Mouse (Mus musculus) limb, embryonic 15.5 days (tissue): ENCODE data around the gene Stat1. TPM values are rescaled to one million over a fixed set of nuclear protein-coding genes. Genes with fewer than 3 reads are reported as not detected.

Source experiments
- ATAC-seq: fragments of 200-750 bp; cut with Nextera tagmentation; 2 replicates; pipeline ENCODE4 v1.8.0; 2017; ENCODE audit warnings: low read depth, moderate TSS enrichment; ENCODE audit not compliant: insufficient number of reproducible peaks, low FRiP score, low TSS enrichment
- H3K27ac ChIP-seq: fragments of 300-500 bp; sonication (generic); 2 replicates; pipeline ENCODE4 v1.5.1; 2015; ENCODE audit warnings: moderate library complexity, mild to moderate bottlenecking, inconsistent platforms
- H3K27me3 ChIP-seq: fragments of 300-500 bp; sonication (generic); 2 replicates; pipeline ENCODE4 v1.6.1; 2015; ENCODE audit warnings: inconsistent platforms
- H3K36me3 ChIP-seq: fragments of 300-500 bp; sonication (generic); 2 replicates; pipeline ENCODE4 v1.6.1; 2015; ENCODE audit warnings: inconsistent platforms
- H3K4me1 ChIP-seq: fragments of 300-500 bp; sonication (generic); 2 replicates; pipeline ENCODE4 v1.6.1; 2015; ENCODE audit warnings: inconsistent platforms
- H3K4me2 ChIP-seq: fragments of 300-500 bp; sonication (generic); 2 replicates; pipeline ENCODE4 v1.6.1; 2015; ENCODE audit warnings: mild to moderate bottlenecking, inconsistent platforms
- H3K4me3 ChIP-seq: fragments of 300-500 bp; sonication (generic); 2 replicates; pipeline ENCODE4 v1.5.1; 2015; ENCODE audit warnings: mild to moderate bottlenecking, inconsistent platforms
- H3K9ac ChIP-seq: fragments of 300-500 bp; sonication (generic); 2 replicates; pipeline ENCODE4 v1.6.1; 2015; ENCODE audit warnings: inconsistent platforms
- H3K9me3 ChIP-seq: fragments of 300-500 bp; sonication (generic); 2 replicates; pipeline ENCODE4 v1.6.1; 2016; ENCODE audit warnings: inconsistent platforms
- whole genome bisulfite sequencing: fragments of 180-500 bp; shearing (Covaris S2); methylation state at CpG from one replicate; pipeline ENCODE4 v1.1.7; 2015; 5-methylcytosine and 5-hydroxymethylcytosine counted together
- polyA plus RNA-seq: library from polyadenylated mRNA; unstranded; fragments of >200 nt; fragmentation: Nextera tagmentation; extraction: Ambion mirVana; gene quantifications from 2 replicates; pipeline ENCODE4 v1.2.1, GENCODE M21; 2015

Gene Stat1
- polyA plus RNA-seq, 1 experiment from 2014 or later: 22.5 TPM

DNA sequence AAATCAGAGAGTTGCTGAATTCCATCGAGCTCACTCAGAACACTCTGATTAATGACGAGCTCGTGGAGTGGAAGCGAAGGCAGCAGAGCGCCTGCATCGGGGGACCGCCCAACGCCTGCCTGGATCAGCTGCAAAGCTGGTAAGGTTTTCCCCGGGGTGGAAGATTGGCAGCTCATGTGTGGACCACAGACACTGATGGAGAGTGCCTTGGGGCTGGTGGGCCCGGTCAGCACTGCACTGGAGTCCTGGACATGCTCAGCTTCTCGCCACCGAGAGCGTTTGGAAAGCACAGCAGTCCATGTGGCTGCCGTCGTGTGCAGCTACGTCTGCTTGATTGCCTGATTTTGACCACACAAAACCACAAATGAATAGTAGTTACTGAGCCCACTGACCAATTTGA is 18.1 kb downstream of the Stat1 start:
- Histone ChIP-seq H3K36me3 (peaks cover 33% of the 10 kb centered on the region), H3K4me1 (no peaks in the 10 kb centered on the region), H3K9ac (no peak overlapping the region), H3K27ac (no peak overlapping the region), H3K4me3 (no peak overlapping the region), H3K4me2 (no peak overlapping the region), H3K9me3 (no peaks in the 10 kb centered on the region), H3K27me3 (no peaks in the 10 kb centered on the region)
- no peak for ATAC-seq
- WGBS: 76% methylated on average over 16 of the region's 16 CpGs

DNA sequence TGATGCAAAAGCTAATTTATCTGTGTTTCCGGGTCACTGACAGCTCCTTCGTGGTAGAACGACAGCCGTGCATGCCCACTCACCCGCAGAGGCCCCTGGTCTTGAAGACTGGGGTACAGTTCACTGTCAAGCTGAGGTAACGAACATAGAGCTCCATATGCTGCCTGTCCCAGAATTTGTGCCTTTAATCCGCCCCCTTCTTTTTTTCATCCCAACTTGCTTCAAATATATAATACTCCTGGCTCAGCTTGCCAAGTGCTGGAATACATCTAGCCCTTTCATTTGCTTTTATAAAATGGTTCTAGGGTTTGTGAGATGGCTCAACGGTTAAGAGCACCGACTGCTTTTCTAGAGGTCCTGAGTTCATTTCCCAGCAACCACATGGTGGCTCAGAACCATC is 21.3 kb downstream of the Stat1 start:
- 86% methylated on average over 9 of the region's 9 CpGs for WGBS
- H3K36me3 ChIP-seq: peaks cover 39% of the 10 kb centered on the region
- no peak overlapping the region for H3K9ac ChIP-seq
- H3K4me3 ChIP-seq: no peak overlapping the region
- no peaks in the 10 kb centered on the region for H3K4me1 ChIP-seq
- no peaks in the 10 kb centered on the region for H3K27me3 ChIP-seq
- no peaks in the 10 kb centered on the region for H3K9me3 ChIP-seq
- no peak for ATAC-seq
- no peak overlapping the region for H3K27ac ChIP-seq
- no peak overlapping the region for H3K4me2 ChIP-seq

DNA sequence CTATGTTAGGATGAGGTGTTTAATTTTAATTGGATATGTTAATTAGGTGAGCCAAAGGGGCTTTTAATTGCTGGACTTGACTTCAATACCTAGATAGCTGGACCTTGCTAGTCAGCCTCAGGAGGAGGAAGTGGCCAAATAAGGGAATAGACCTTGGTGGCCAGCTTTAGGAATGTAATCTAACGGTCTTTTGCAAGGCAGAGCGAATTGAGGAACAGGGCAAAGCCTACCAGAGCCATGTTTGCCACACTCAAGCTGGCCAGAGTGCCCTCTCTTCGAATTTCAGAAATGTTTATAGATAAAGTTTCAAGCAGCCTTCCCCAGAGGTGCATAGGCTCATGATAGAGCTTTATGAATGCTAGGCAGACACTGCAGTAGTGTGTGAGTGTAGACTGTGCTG is 22.2 kb downstream of the Stat1 start:
- Histone ChIP-seq H3K4me2 (no peak overlapping the region), H3K36me3 (peaks cover 39% of the 10 kb centered on the region), H3K9ac (no peak overlapping the region), H3K27ac (no peak overlapping the region), H3K4me3 (no peak overlapping the region), H3K4me1 (no peaks in the 10 kb centered on the region), H3K27me3 (no peaks in the 10 kb centered on the region), H3K9me3 (no peaks in the 10 kb centered on the region)
- WGBS: 59% methylated on average over 3 of the region's 3 CpGs
- ATAC-seq: no peak

DNA sequence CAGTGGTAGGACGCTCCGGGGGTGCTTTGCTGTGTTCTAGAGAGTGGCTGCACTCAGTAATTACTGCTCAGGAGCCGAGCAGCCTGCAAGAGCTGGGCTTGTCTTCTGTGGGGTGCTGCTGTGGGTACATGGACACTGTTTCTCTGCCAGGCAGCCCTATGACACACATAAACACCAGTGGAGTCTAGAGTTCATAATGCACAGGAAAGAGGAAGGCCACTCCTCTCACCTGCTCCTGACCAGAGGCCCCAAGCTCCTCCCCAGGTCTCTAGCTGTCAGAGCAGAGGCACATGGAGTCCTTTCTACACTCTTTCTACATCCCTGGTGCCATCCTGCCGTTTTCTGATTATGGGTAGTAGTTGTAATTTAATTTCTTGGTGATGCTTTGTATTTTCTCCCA is 22.9 kb downstream of the Stat1 start:
- no peaks in the 10 kb centered on the region for H3K27me3 ChIP-seq
- H3K36me3 ChIP-seq: peaks cover 39% of the 10 kb centered on the region
- H3K9ac ChIP-seq: no peak overlapping the region
- ATAC-seq: no peak
- 73% methylated on average over 4 of the region's 4 CpGs for WGBS
- H3K4me1 ChIP-seq: no peaks in the 10 kb centered on the region
- no peaks in the 10 kb centered on the region for H3K9me3 ChIP-seq
- H3K4me3 ChIP-seq: no peak overlapping the region
- no peak overlapping the region for H3K4me2 ChIP-seq
- H3K27ac ChIP-seq: no peak overlapping the region

DNA sequence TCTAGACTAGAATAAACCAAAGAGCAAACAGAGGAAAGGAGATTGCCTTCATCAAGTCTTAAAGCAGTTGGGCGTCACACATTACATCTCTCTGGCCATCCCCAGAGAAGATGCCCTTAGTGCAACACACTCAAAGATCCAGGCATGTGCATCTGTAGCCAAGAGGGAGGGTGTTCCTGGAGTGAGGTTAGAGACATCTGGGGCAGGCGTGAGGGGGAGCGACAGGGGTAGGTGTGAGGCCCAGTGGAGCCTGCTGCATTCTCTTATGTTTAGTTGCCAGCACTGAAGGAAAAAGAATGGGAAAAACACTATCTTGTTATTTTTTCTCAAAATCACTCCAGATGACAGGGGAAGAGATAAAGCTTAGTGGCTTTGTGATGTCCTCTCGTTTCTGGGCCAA is 24.0 kb downstream of the Stat1 start:
- 71% methylated on average over 4 of the region's 4 CpGs for WGBS
- Histone ChIP-seq H3K4me2 (no peak overlapping the region), H3K9me3 (no peaks in the 10 kb centered on the region), H3K27ac (no peak overlapping the region), H3K36me3 (peaks cover 30% of the 10 kb centered on the region), H3K4me1 (no peaks in the 10 kb centered on the region), H3K27me3 (no peaks in the 10 kb centered on the region), H3K4me3 (no peak overlapping the region), H3K9ac (no peak overlapping the region)
- ATAC-seq: no peak

DNA sequence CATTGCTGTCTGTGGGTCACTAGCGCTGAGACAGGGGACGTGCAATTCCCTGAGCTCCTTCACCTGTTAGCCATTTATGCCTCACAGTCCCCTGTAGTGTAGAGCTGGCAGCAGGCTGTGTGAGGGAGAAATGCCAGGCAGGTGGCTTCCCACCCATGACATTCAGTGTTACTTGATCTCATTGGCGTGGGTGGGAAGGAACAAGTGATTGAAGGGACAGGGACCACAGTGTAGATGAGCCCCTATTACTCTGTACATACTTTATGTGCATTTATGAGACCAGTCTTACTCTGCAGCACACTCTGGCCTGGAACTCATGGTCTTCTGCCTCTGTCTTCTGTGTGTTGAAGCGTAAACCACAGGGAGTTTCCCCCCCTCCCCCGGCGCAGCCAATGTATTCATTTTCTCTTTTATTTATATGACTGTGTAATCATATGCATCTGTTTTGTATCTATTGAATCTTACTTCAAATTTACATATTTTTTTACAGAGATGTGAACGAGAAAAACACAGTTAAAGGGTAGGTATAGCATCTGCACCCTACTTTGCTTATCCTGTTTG is 24.4 kb downstream of the Stat1 start:
- 80% methylated on average over 7 of the region's 7 CpGs for WGBS
- Histone ChIP-seq H3K9me3 (no peaks in the 10 kb centered on the region), H3K4me3 (no peak overlapping the region), H3K4me2 (no peak overlapping the region), H3K27ac (no peak overlapping the region), H3K27me3 (no peaks in the 10 kb centered on the region), H3K4me1 (no peaks in the 10 kb centered on the region), H3K9ac (no peak overlapping the region), H3K36me3 (peaks cover 29% of the 10 kb centered on the region)
- no peak for ATAC-seq

DNA sequence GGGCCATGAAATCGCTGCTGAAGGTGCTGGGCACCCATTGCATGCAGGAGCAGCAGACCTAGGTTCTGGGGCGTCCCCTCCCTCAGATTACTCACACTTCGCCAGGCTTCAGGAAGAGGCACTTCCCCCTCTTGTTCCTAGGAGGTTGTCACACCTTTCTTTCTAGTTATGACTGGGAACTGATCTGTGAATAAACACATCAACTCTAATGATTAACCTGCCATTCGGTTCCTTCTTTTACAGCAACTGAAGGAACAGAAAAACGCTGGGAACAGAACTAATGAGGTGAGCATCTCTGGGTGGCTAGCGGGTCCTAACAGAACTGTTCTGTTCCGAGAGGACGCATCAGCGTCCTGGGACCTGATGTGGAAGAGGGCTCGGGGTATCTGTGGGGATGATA is 25.7 kb downstream of the Stat1 start:
- WGBS: 83% methylated on average over 10 of the region's 10 CpGs
- no peaks in the 10 kb centered on the region for H3K9me3 ChIP-seq

DNA sequence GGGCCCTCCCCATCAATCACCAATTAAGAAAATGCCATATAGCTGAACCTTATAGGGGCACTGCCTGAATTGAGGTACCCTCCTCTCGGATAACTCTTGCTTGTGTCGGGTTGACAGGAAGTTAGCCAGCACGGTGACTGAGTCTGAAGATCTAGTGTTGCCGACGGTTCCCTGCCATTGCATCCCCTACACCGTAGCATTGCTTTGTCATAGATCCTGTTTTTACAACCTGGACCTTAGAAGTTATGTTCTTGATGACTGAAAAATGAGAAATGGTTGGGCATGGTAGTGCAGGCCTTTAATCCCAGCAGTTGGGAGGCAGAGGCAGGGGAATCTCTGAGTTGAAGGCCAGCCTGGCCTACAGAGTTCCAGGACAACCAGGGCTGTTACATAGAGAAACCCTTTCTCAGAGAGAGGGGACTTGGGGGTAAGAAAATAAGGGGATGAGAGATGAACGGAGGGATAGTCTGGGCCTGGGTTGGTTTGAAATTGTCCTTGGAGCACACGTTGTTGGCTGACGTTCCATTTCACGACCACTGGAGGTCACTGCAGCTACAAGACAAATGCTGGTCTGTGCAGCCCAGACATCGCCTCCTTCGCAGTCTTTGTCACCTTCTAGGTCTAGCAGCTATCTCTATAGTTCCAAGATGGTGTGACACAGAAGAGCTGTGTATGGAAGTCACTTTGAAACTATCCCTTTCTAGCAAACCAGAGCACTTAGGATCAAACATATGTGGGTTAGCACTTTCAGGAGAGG is 27.2 kb downstream of the Stat1 start:
- Histone ChIP-seq H3K4me1 (peaks cover 12% of the 10 kb centered on the region), H3K36me3 (peaks cover 20% of the 10 kb centered on the region), H3K9ac (no peak overlapping the region), H3K27me3 (no peaks in the 10 kb centered on the region), H3K27ac (no peak overlapping the region), H3K4me2 (no peak overlapping the region), H3K9me3 (no peaks in the 10 kb centered on the region), H3K4me3 (no peak overlapping the region)
- 0 out of 2 replicates have a peak, but pooled peaks have one; percentile 32 for ATAC-seq
- 50% methylated on average over 12 of the region's 12 CpGs for WGBS

More for the DNA sequence above, 25.7 kb downstream of the Stat1 start:
- ATAC-seq: no peak
- Histone ChIP-seq H3K27ac (no peak overlapping the region), H3K36me3 (peaks cover 17% of the 10 kb centered on the region), H3K9ac (no peak overlapping the region), H3K27me3 (no peaks in the 10 kb centered on the region), H3K4me1 (peaks cover 3% of the 10 kb centered on the region), H3K4me2 (no peak overlapping the region), H3K4me3 (no peak overlapping the region)

DNA sequence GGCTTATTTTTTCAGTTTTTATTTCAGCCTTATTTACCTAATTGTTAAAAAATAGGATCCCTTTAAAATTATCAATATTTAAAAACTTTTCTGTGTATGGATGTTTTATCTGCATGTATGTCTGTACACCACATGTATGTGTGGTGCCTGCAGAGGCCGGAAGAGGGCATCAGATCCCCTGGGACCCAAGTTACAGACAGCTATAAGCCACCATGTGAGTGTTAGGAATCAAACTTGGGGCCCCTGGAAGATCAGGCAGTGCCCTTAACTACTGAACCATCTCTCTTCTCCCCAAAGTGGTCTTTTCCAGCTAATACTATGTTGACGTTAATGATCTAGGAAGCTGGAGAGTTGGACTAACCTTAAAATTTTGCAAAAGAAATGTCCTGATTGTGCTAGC is 28.2 kb downstream of the Stat1 start:
- H3K9ac ChIP-seq: no peak overlapping the region
- peaks cover 12% of the 10 kb centered on the region for H3K4me1 ChIP-seq
- 80% methylated on average over 2 of the region's 2 CpGs for WGBS
- no peaks in the 10 kb centered on the region for H3K27me3 ChIP-seq
- ATAC-seq: no peak
- no peaks in the 10 kb centered on the region for H3K9me3 ChIP-seq
- no peak overlapping the region for H3K4me3 ChIP-seq
- H3K36me3 ChIP-seq: peaks cover 21% of the 10 kb centered on the region
- H3K27ac ChIP-seq: no peak overlapping the region
- H3K4me2 ChIP-seq: no peak overlapping the region

DNA sequence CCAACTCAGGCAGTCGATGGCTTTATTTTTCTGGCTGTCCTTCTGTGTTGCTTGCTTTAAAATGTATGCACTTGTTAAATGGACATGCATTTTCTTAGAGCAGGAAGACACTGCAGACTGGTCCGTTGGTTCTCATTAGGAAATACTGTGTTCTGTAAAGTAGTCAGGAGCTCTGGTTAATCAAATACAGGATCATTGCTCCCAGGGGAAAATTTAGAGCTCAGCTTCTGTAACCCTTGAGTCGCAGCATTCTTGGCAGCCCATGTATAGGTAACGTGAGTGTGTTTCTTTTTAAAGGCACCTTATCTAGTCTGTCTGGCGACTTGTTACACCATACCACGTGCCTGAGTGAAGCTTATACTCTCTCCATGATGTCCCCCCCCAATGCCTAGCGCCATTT is 28.9 kb downstream of the Stat1 start:
- Histone ChIP-seq H3K4me2 (no peak overlapping the region), H3K4me1 (peaks cover 12% of the 10 kb centered on the region)

DNA sequence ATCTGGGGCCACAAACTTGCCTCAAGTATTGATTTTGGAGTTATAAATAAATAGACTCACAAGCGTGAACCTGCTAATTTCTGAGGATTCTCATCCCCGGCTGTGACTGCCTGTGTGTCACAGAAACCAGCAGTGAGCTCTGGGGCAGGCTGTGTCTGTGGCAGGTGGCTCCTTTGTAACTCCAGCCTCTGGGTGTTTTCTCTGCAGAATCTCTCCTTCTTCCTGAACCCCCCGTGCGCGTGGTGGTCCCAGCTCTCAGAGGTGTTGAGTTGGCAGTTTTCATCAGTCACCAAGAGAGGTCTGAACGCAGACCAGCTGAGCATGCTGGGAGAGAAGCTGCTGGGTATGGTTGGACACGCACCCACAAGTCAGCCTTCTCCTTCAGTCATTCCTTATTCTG is 29.5 kb downstream of the Stat1 start:
- no peak for ATAC-seq
- Histone ChIP-seq H3K9ac (no peak overlapping the region), H3K36me3 (peaks cover 21% of the 10 kb centered on the region), H3K27ac (no peak overlapping the region), H3K27me3 (no peaks in the 10 kb centered on the region), H3K9me3 (no peaks in the 10 kb centered on the region), H3K4me2 (no peak overlapping the region), H3K4me1 (peaks cover 12% of the 10 kb centered on the region), H3K4me3 (no peak overlapping the region)
- WGBS: 67% methylated on average over 7 of the region's 7 CpGs

More for the DNA sequence above, 28.9 kb downstream of the Stat1 start:
- H3K9ac ChIP-seq: no peak overlapping the region
- no peak overlapping the region for H3K27ac ChIP-seq
- H3K9me3 ChIP-seq: no peaks in the 10 kb centered on the region
- H3K36me3 ChIP-seq: peaks cover 21% of the 10 kb centered on the region
- 55% methylated on average over 7 of the region's 7 CpGs for WGBS
- H3K4me3 ChIP-seq: no peak overlapping the region
- H3K27me3 ChIP-seq: no peaks in the 10 kb centered on the region
- no peak for ATAC-seq

DNA sequence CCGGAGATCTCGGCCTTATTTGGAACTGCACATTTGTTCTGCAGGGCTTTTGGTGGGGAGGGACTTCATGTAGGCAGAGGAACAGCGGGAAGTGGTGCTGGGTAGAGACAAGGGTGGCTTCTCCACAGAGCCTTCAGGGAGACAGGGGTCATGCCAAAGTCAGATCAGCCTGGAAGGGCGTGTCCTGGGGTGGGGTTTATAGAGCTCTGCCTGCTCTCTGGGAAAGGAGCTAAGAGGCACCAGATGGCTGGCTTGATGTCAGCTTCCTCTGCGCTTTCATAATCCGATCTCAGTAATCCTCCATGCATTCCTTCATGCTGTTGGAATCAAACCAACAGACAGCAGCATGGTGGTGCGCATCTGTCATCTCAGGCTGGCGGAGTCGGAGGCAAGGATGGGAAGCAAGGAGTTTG is 30.7 kb downstream of the Stat1 start:
- H3K27ac ChIP-seq: no peak overlapping the region
- no peak for ATAC-seq

More for the DNA sequence above, 30.7 kb downstream of the Stat1 start:
- Histone ChIP-seq H3K9me3 (no peaks in the 10 kb centered on the region), H3K4me3 (no peak overlapping the region), H3K4me1 (peaks cover 12% of the 10 kb centered on the region), H3K9ac (no peak overlapping the region), H3K4me2 (no peak overlapping the region), H3K27me3 (no peaks in the 10 kb centered on the region), H3K36me3 (peaks cover 21% of the 10 kb centered on the region)
- WGBS: 35% methylated on average over 9 of the region's 9 CpGs
